Mouse (Mus musculus): ENCODE measurements at regions not wholly inside any gene's neighbourhood (a gene's known extent, or its start where the extent isn't known, plus 50 kb on each side); places are given as distances from the start of the nearest gene placed in this dataset.
A peak's percentile ranks its signal among the peaks of the same experiment; 100 is the strongest.

GRCm38 (mm10) chr8:103936491-103936890, 164.9 kb upstream of the Cdh5 start:
- DNase-seq (ENCODE audit: low spot score), result no peak

- DNase-seq (ENCODE audit: low spot score), result no peak
These were observed 162.9 kb upstream of the Cdh5 start for GRCm38 (mm10) chr8:103938283-103939230.

- DNase-seq (ENCODE audit: low spot score), result no peak
These were observed 160.4 kb upstream of the Cdh5 start for GRCm38 (mm10) chr8:103940958-103941532.

GRCm38 (mm10) chr8:103948474-103948873, 153.0 kb upstream of the Cdh5 start:
- DNase-seq (ENCODE audit: low spot score), result peak; percentile 28

- DNase-seq (ENCODE audit: low spot score), result no peak
These were observed 151.0 kb upstream of the Cdh5 start for GRCm38 (mm10) chr8:103950460-103950859.

GRCm38 (mm10) chr8:103953586-103953985, 147.8 kb upstream of the Cdh5 start:
- no peak for DNase-seq (ENCODE audit: low spot score)

- DNase-seq (ENCODE audit: low spot score), result no peak
These were observed 145.7 kb upstream of the Cdh5 start for GRCm38 (mm10) chr8:103955568-103956260.

GRCm38 (mm10) chr8:103964293-103964918, 137.0 kb upstream of the Cdh5 start:
- DNase-seq (ENCODE audit: low spot score), result no peak

GRCm38 (mm10) chr8:103969929-103970328, 131.5 kb upstream of the Cdh5 start:
- no peak for DNase-seq (ENCODE audit: low spot score)

GRCm38 (mm10) chr8:103970511-103970910, 130.9 kb upstream of the Cdh5 start:
- no peak for DNase-seq (ENCODE audit: low spot score)

- DNase-seq (ENCODE audit: low spot score), result no peak
These were observed 130.5 kb upstream of the Cdh5 start for GRCm38 (mm10) chr8:103970966-103971365.

GRCm38 (mm10) chr8:103976488-103976887, 124.9 kb upstream of the Cdh5 start:
- no peak for DNase-seq (ENCODE audit: low spot score)

GRCm38 (mm10) chr8:103978948-103979347, 122.5 kb upstream of the Cdh5 start:
- peak; percentile 68 for DNase-seq (ENCODE audit: low spot score)

- no peak for DNase-seq (ENCODE audit: low spot score)
These were observed 117.4 kb upstream of the Cdh5 start for GRCm38 (mm10) chr8:103983860-103984594.

GRCm38 (mm10) chr8:103985640-103986039, 115.8 kb upstream of the Cdh5 start:
- DNase-seq (ENCODE audit: low spot score), result no peak

GRCm38 (mm10) chr8:103993897-103994296, 107.5 kb upstream of the Cdh5 start:
- DNase-seq (ENCODE audit: low spot score), result no peak

- no peak for DNase-seq (ENCODE audit: low spot score)
These were observed 103.3 kb upstream of the Cdh5 start for GRCm38 (mm10) chr8:103998143-103998542.

- no peak for DNase-seq (ENCODE audit: low spot score)
These were observed 94.2 kb upstream of the Cdh5 start for GRCm38 (mm10) chr8:104007209-104007608.

- no peak for DNase-seq (ENCODE audit: low spot score)
These were observed 92.7 kb upstream of the Cdh5 start for GRCm38 (mm10) chr8:104008756-104009155.

GRCm38 (mm10) chr8:104009306-104009705, 92.1 kb upstream of the Cdh5 start:
- DNase-seq (ENCODE audit: low spot score), result no peak

GRCm38 (mm10) chr8:104022231-104022630, 79.2 kb upstream of the Cdh5 start:
- DNase-seq (ENCODE audit: low spot score), result no peak

Data from thymus, postnatal 0 days (tissue).